Mouse (Mus musculus): ENCODE results near the gene Cfhr2. TPM values are rescaled to one million over a fixed set of nuclear protein-coding genes. Genes with fewer than 3 reads are reported as not detected.

Gene Cfhr2
- not detected for polyA plus RNA-seq (2015; fragmentation: Illumina TruSeq; extraction: RNeasy Lipid Tissue Mini Kit (QIAGEN cat#74804); ENCODE audit: insufficient read depth, low read depth, low replicate concordance)

GRCm38 (mm10) chr1:139858548-139858947 lies at the start of gene Cfhr2:
Cfhr2 (minus strand) TSS chr1:139858702.

GRCm38 (mm10) chr1:139781143-139781542 lies 77.4 kb downstream of the Cfhr2 start, which contains the start of gene Gm4788:
Gm4788 (minus strand) TSS chr1:139781243.

Other genes with a start within 250 kb of the Cfhr2 start
- not detected for gene Gm4788, start 77.5 kb downstream of the Cfhr2 start, polyA plus RNA-seq (2015; fragmentation: Illumina TruSeq; extraction: RNeasy Lipid Tissue Mini Kit (QIAGEN cat#74804); ENCODE audit: insufficient read depth, low read depth, low replicate concordance)

Data from pancreas, adult 10 weeks (tissue).